Mouse (Mus musculus) liver, postnatal 0 days (tissue): ENCODE data around the gene Gm20431. TPM values are rescaled to one million over a fixed set of nuclear protein-coding genes. Genes with fewer than 3 reads are reported as not detected.
A peak's percentile ranks its signal among the peaks of the same experiment; 100 is the strongest.

ENCODE experiments used
- ATAC-seq: fragments of 200-750 bp; cut with Nextera tagmentation; 2 replicates; pipeline ENCODE4 v1.8.0; 2017; ENCODE audit warnings: mild to moderate bottlenecking, moderate library complexity
- DNase-seq: peaks from one replicate; pipeline ENCODE4 v3.0.0-alpha.2; 2016
- H3K27ac ChIP-seq: fragments of 300-500 bp; sonication (generic); 2 replicates; pipeline ENCODE4 v1.5.1; 2014; ENCODE audit warnings: antibody characterized with exemption, moderate library complexity, mild to moderate bottlenecking, low read depth
- H3K27me3 ChIP-seq: fragments of 300-500 bp; sonication (generic); 2 replicates; pipeline ENCODE4 v1.6.1; 2014; ENCODE audit warnings: low read length, control low read depth, mixed read lengths; ENCODE audit not compliant: insufficient read depth
- H3K36me3 ChIP-seq: fragments of 300-500 bp; sonication (generic); replicated peaks from 2 replicates; pipeline ENCODE4 v1.6.1; 2014; ENCODE audit warnings: mild to moderate bottlenecking, control low read depth, low read length, moderate library complexity, mixed read lengths; ENCODE audit not compliant: insufficient read depth
- H3K4me1 ChIP-seq: fragments of 300-500 bp; sonication (generic); 2 replicates; pipeline ENCODE4 v1.6.1; 2014; ENCODE audit warnings: antibody characterized with exemption, mild to moderate bottlenecking, control low read depth; ENCODE audit not compliant: insufficient read depth
- H3K4me2 ChIP-seq: fragments of 300-500 bp; sonication (generic); 2 replicates; pipeline ENCODE4 v1.6.1; 2014; ENCODE audit warnings: low read depth, mild to moderate bottlenecking, low read length, moderate library complexity, mixed read lengths
- H3K4me3 ChIP-seq: fragments of 300-500 bp; sonication (generic); 2 replicates; pipeline ENCODE4 v1.5.1; 2014; ENCODE audit warnings: low read depth, low read length
- H3K9ac ChIP-seq: fragments of 300-500 bp; sonication (generic); replicated peaks from 2 replicates; pipeline ENCODE4 v1.6.1; 2014; ENCODE audit warnings: mild to moderate bottlenecking, moderate library complexity
- H3K9me3 ChIP-seq: fragments of 300-500 bp; sonication (generic); 2 replicates; pipeline ENCODE4 v1.6.1; 2016; ENCODE audit warnings: mild to moderate bottlenecking, control low read depth, low read length, mixed read lengths
- CTCF ChIP-seq: sonication (generic); IDR thresholded peaks from 2 replicates; pipeline ENCODE4 v1.5.1; 2016; ENCODE audit warnings: antibody characterized with exemption, low read depth
- EP300 ChIP-seq: IDR thresholded peaks from 2 replicates; pipeline ENCODE4 v1.6.1; 2016; ENCODE audit warnings: antibody characterized with exemption, low read depth, mild to moderate bottlenecking
- WGBS: fragments of 180-500 bp; shearing (Covaris S2); extraction: QIAGEN DNeasy Blood & Tissue Kit; methylation state at CpG from one replicate; pipeline ENCODE4 v1.1.7; 2014; ENCODE audit not compliant: insufficient replicate concordance; 5-methylcytosine and 5-hydroxymethylcytosine counted together
- polyA plus RNA-seq: library from polyadenylated mRNA; unstranded; fragments of >200 nt; fragmentation: Nextera tagmentation; extraction: Ambion mirVana; gene quantifications from 2 replicates; pipeline ENCODE4 v1.2.1, GENCODE M21; 2015

Gm20431 gene
- polyA plus RNA-seq, 1 experiment from 2014 or later: 1.7 TPM

GRCm38 (mm10) chr2:167597492-167598186 lies 63.7 kb downstream of the Gm20431 start:
- H3K27ac ChIP-seq: peak overlapping the region; percentile 1; the same call in 1 of the 2 replicates
- no peak for TF ChIP-seq EP300
- no peak for TF ChIP-seq CTCF
- no peak overlapping the region for H3K9ac ChIP-seq
- no peaks in the 10 kb centered on the region for H3K9me3 ChIP-seq
- no peak for DNase-seq
- H3K36me3 ChIP-seq: no peaks in the 10 kb centered on the region
- no peak for ATAC-seq
- WGBS: 48% methylated on average over 38 of the region's 40 CpGs
- H3K4me3 ChIP-seq: no peak overlapping the region
- no peak overlapping the region for H3K4me2 ChIP-seq
- H3K27me3 ChIP-seq: 0 out of 2 replicates have a peak, but pooled peaks cover 2% of the 10 kb centered on the region
- 0 out of 2 replicates have a peak, but pooled peaks cover 4% of the 10 kb centered on the region for H3K4me1 ChIP-seq

GRCm38 (mm10) chr2:167596726-167597491 lies 64.4 kb downstream of the Gm20431 start:
- H3K27ac ChIP-seq: peak overlapping the region; percentile 1; the same call in 1 of the 2 replicates
- H3K9ac ChIP-seq: no peak overlapping the region
- no peak overlapping the region for H3K4me3 ChIP-seq
- 0 out of 2 replicates have a peak, but pooled peaks cover 2% of the 10 kb centered on the region for H3K27me3 ChIP-seq
- TF ChIP-seq EP300 (no peak), CTCF (no peak)
- WGBS: 57% methylated on average over 27 of the region's 27 CpGs
- ATAC-seq (no peak), DNase-seq (no peak)
- 0 out of 2 replicates have a peak, but pooled peaks cover 4% of the 10 kb centered on the region for H3K4me1 ChIP-seq
- no peak overlapping the region for H3K4me2 ChIP-seq
- no peaks in the 10 kb centered on the region for H3K9me3 ChIP-seq
- no peaks in the 10 kb centered on the region for H3K36me3 ChIP-seq

GRCm38 (mm10) chr2:167596262-167596661 lies 65.0 kb downstream of the Gm20431 start:
- Histone ChIP-seq H3K4me2 (no peak overlapping the region), H3K27ac (peak overlapping the region; percentile 55; the same call in 1 of the 2 replicates), H3K36me3 (no peaks in the 10 kb centered on the region), H3K9me3 (no peaks in the 10 kb centered on the region), H3K4me1 (0 out of 2 replicates have a peak, but pooled peaks cover 4% of the 10 kb centered on the region), H3K4me3 (no peak overlapping the region), H3K9ac (no peak overlapping the region), H3K27me3 (0 out of 2 replicates have a peak, but pooled peaks cover 2% of the 10 kb centered on the region)
- ATAC-seq (no peak), DNase-seq (no peak)
- 36% methylated on average over 3 of the region's 4 CpGs for WGBS
- TF ChIP-seq EP300 (no peak), CTCF (no peak)

- Histone ChIP-seq H3K36me3 (no peaks in the 10 kb centered on the region), H3K4me3 (no peak overlapping the region), H3K4me1 (0 out of 2 replicates have a peak, but pooled peaks cover 4% of the 10 kb centered on the region), H3K27me3 (0 out of 2 replicates have a peak, but pooled peaks cover 2% of the 10 kb centered on the region), H3K9ac (no peak overlapping the region), H3K4me2 (no peak overlapping the region), H3K27ac (peak overlapping the region; percentile 55), H3K9me3 (no peaks in the 10 kb centered on the region)
- ATAC-seq: no peak
- no peak for DNase-seq
- 70% methylated on average over 14 of the region's 14 CpGs for WGBS
- TF ChIP-seq EP300: no peak
- TF ChIP-seq CTCF: no peak
Measured at GRCm38 (mm10) chr2:167595761-167596171, 65.5 kb downstream of the Gm20431 start.

GRCm38 (mm10) chr2:167594444-167594934 lies 66.8 kb downstream of the Gm20431 start:
- Histone ChIP-seq H3K36me3 (no peaks in the 10 kb centered on the region), H3K4me1 (peaks cover 4% of the 10 kb centered on the region; the same call in 1 of the 2 replicates), H3K9ac (no peak overlapping the region), H3K4me3 (no peak overlapping the region), H3K27me3 (0 out of 2 replicates have a peak, but pooled peaks cover 2% of the 10 kb centered on the region), H3K4me2 (no peak overlapping the region), H3K9me3 (no peaks in the 10 kb centered on the region), H3K27ac (peak overlapping the region; percentile 57)
- WGBS: 55% methylated on average over 10 of the region's 10 CpGs
- TF ChIP-seq EP300 (no peak), CTCF (no peak)
- ATAC-seq (peak; percentile 65), DNase-seq (peak; percentile 56)
